Mouse (Mus musculus) spleen, postnatal 14 days (tissue): Measurements from ENCODE around the gene Rab13.
"Not testable (repeated sequence)": the region's sequence is repeated elsewhere in the genome, so short reads cannot be mapped to it uniquely, and the experiment has no call there.

Experiments
- DNase-seq, 2 experiments: peaks; one replicate each; pipeline ENCODE4 v3.0.0; 2021 to 2022; ENCODE audit warnings: low spot score in 2 of 2

The Rab13 gene

DNA sequence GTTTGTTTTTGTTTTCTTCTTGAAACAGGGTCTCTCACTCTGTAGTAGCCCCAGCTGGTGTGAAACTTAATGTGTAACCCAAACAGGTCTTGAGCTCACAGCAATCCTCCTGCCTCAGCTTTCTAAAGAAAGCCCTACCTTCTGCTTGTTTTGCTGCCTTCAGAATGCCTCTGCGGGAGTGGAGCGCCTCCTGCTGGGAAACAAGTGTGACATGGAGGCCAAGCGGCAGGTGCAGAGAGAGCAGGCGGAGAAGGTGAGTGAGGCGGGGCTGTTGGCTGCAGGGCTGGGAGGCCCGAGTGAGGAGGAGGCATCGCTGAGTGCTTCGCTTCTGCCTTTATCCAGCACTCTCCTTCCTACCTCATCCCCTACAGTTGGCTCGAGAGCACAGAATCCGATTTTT is 10.8 kb downstream of the Rab13 start:
- DNase-seq = no peak

GRCm38 (mm10) chr3:90231075-90231474 is 17.6 kb downstream of the Rab13 start:
- no peak for DNase-seq

DNA sequence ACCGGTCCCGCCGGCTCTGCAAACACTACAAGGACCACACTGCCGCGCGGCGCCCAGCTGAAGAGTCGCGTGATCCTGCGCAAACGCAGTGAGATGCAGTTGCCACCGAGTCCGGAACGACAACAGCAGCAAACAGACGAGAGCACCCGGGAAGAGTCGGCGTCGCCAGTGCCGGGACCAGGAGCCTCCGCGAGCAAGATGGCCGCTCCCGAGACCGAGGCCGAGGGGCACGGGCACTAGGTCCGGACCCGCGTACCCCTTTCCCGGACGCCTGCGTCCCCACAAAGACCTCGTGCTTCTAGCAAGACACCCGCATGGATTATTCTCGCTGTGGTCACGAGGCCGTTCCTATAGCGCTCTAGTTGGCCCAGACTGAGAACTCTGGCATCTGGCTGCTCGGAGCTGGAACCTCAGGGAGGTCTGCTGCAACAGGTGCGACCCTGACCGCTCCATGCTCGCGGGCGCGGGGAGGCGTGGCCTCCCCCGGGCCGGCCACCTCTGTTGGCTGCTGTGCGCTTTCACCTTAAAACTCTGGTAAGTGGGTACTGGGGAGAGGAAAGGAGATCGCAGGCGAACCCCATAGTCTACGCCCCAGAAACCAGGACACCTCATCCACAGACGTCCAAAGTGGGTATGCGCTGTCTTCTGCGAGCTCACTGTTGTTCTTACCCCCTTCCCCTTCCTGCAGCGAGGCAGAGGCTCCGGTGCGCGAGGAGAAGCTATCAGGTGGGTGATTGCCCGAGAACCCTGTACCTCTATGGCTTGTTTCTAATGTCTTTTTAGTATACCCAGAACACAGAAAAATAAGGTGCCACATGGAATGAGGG is 18.2 kb downstream of the Rab13 start, which contains the start of gene Jtb:
Gene Jtb (plus strand): TSS at position 91 of the 827 bp plus-strand sequence.
- peak; percentile 72 to 78 for DNase-seq

DNA sequence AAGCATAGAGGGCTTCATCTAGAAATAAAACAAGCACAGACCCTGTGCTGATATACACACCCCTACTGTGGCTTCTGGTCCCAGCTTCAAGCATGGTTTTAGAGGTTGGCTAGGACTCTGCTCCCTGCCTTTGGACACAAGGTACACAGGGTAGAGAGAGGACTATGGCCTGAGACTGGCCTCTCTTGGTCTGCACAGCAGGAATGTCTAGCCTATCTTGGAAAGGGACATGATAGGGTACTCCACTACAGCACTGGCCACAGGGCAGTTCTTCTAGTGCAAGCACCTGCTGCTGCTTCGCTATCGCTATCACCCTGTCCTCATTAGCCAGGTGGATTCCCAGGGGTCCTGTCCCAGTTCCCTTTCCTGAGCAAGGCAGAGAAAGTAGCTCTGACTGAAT is 27.8 kb downstream of the Rab13 start:
- DNase-seq = no peak

DNA sequence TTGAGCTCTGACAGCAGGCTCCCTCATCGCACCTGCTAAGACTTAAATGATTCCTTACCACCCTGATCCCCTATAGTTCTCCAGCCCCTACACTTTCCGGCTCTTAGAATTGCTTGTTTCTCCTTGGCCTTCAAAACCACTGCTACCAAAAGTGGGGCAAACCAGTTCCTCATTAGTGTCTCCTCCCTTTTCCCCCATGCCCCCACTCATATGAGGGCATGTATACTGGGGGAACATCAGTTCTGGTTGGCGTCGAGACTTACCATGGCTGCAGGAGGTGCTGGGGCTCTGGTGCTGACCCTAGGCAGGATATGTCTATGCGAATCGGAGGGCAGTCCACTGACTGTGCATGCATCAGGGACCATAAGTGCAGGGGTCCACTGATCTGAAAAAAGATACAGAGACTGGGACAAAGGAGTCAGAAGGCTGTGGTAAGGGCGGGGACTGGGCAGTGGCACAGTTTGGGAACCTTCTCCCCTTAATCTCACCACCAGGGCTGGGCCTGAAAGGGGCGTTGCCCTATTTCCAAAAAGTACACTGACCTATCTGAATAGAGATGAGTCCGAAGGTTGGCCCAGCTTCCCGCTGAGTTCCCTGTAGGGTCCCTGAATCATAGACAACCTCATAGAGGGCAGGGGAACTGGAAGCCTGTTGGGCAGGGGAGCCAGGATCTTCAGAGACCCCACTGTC is 28.3 kb downstream of the Rab13 start:
- no peak for DNase-seq

DNA sequence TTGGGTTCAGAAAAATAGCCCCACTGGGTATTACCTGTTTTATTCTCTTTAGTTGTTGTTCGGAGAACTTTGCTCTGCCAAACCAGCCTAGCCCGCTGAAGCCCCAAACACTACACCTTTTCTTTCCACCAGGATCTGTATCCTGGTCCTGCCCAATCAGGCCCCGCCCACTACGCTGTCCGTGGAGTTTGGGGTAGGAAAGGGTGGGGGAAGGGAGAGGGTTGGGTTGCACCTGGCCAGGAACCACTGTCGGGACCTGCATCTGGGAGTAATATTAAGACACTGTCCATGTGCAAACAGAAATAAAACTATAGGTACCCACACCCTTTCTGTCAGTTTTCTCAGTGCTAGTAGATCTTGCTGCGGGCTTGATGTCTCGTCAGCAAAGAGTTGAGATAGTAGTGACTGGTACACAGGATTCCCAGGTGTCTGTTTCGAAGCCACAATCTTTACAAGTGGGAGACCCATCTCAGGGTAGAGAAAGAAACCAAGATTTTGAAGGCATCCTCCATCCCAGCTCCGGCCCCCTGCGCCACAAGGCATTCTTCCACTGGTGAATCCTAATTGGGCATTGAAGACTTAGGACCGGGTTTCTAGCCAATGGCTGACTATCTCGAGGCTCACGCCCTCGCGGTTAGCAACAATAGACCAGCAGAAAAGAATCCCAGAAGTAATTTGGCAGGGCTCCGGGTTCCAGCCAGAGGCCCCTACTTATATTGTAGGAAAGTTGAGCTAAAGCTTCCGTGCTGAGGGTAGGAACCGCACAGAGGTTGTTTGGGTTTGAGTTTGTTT is 29.7 kb downstream of the Rab13 start, which contains the start of gene Creb3l4:
Gene Creb3l4 (minus strand): TSS at position 529 of the 792 bp plus-strand sequence.
- DNase-seq = no peak

DNA sequence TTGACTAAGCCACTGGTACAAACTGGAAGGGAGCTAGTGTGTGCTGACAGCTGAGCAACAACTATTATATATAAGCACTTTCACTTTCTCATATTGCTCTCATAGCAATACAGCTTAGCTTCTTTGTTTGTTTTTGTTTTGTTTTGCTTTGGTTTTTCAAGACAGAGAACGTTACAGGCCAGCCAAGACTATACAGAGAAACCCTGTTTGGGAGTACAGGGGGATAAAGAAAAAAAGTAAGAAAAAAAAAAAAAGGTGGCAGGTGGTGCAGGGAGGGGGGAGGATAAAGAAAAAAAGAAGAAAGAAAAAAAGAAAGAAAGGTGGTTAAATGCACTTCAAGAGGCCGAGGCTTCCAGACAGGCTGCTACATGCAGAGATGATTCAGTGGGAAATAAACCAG is 31.9 kb downstream of the Rab13 start:
- DNase-seq = no peak

- no peak for DNase-seq
Observed at GRCm38 (mm10) chr3:90247630-90247959, 34.1 kb downstream of the Rab13 start.

GRCm38 (mm10) chr3:90247960-90248745 is 34.7 kb downstream of the Rab13 start, which contains the start of gene Slc39a1:
Gene Slc39a1 (plus strand): TSS chr3:90248172.
- peak; percentile 72 to 83 for DNase-seq

- peak in 1 of 2 experiments; percentile 28 for DNase-seq
Observed at GRCm38 (mm10) chr3:90248746-90249100, 35.2 kb downstream of the Rab13 start.

GRCm38 (mm10) chr3:90250791-90251190 is 37.3 kb downstream of the Rab13 start:
- DNase-seq = no peak

DNA sequence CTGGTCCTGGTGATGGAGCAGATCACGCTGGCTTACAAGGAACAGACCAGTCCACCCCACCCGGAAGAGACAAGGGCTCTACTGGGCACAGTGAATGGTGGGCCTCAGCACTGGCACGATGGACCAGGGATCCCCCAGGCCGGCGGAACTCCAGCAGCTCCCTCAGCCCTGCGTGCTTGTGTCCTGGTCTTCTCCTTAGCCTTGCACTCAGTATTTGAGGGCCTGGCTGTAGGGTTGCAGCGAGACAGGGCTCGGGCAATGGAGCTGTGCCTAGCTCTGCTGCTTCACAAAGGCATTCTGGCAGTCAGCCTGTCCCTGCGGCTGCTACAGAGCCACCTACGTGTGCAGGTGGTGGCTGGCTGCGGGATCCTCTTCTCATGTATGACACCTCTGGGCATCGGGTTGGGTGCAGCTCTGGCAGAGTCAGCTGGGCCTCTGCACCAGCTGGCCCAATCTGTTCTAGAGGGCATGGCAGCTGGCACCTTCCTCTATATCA is 38.3 kb downstream of the Rab13 start:
- not testable (repeated sequence) for DNase-seq

DNA sequence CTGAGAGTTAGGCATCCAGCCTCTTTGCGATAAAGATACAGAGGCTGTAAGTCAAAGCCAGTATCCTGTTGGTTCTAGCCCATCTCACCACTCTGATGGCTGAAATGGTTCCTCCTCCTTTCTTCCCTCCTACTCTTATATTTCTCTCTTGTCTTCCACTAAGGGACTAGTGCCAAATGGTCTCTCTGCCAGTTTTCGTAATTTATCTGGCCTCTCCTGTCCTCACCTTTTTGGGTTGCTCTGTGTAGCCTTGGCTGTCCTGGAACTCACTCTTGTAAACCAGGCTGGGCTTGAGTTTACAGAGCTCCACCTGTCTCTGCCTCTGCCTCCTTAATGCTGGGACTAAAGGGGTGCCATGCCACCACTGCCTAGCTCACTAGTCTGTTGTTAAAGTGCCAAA is 39.2 kb downstream of the Rab13 start:
- DNase-seq = not testable (repeated sequence)

DNA sequence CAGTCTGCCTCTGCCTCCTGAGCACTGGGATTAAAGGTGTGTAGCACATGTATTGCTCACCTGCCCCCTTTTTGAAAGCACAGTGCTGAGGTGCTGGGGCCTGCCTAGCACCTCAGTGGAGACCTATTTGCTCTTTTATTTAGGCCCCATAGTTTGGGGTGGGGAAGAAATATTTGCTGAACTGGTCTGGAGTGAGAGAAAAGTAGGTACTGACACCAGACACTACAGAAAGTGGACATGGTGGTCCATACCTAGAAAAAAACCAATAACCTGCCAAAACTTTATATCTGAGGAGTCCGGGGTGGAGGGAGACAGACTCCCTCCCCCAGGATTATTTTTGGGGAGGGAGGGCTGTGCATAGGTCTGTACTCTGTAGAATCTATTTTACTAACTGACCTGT is 39.7 kb downstream of the Rab13 start:
- not testable (repeated sequence) for DNase-seq

GRCm38 (mm10) chr3:90253653-90254418 is 40.3 kb downstream of the Rab13 start, which contains the start of gene Crtc2:
Gene Crtc2 (plus strand): TSS chr3:90254163.
- peak; percentile 85 to 91 for DNase-seq

DNA sequence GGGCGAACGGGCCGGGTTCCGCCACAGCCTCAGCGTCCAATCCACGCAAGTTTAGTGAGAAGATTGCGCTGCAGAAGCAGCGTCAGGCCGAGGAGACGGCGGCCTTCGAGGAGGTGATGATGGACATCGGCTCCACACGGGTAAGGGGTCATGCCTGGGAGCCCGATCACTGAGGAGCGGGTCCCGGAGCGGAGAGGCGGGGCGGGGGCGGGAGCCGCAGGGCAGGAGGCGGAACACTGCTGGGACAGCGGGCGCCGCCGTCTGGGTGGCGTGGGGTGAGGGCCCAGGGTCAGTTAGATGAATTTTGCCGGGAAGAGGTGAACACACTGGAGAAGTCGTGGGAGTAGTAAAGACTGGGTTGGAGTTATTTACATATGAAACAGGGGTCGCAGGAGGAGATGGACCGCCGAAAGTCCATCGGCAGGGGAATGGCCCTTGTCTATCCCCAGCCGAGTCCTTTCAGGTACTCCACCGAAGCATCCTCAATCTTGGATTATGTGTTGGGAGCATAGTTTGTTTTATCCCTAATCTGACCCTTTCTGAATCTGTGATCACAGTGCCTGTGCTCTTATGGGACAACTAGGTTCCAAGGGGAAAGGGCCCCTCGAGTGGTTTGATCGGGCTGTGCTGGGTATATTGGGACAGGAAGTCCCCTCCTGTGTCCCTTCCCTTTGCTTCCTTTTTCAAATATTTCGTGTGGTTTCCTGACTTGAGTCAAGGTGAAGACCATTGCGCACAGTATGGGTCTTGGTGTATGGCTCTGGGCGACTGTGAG is 41.1 kb downstream of the Rab13 start:
- DNase-seq = no peak

- no peak for DNase-seq
Observed at GRCm38 (mm10) chr3:90255194-90255565, 41.7 kb downstream of the Rab13 start.

DNA sequence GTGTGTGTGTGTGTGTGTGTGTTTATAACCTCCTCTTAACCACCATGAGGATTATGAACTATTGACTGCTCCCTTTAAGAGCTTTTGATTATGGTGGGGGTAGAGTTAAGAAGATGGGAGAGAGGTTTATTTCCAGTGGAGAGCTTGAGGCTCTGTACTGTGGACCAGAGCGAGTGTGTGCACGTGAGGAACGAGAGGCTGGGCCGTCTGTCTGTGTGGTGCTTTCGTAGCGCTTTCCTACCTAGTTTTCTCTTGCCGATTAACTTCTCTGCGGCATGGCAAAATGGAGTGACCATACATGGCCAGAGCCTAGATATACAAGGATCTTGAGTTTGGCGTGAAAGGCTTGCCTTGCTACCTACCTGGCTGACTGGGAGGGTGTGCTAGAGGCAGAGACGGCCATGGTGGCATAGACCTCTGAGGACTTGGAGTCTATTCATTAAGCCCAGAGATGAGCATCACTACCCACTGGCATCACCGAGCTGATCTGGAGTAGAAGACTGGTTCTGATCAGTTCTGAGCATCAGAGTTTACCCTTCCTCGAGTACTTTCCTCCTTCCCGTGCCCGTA is 42.4 kb downstream of the Rab13 start:
- DNase-seq = no peak
